Comparison of ENCODE assay signal across 10 mouse cellular contexts in genomic region chr13:109985892-109986291, GRCm38 (mm10).
DNase-seq lines count a peak whose midpoint lies in the region; ATAC-seq and TF ChIP-seq lines count a peak whose summit lies in the region.
"Had no signal": no experiment of that assay in that cellular context is flagged by ENCODE, and none has a peak within 500 bp of the region (broad histone marks: within the 10 kb centered on the region; RNA-seq: fewer than 3 reads in every experiment).

No protein-coding gene starts in this region.

- peaks cover 7% of the 10 kb centered on the region for H3K4me1 ChIP-seq in forebrain, embryonic 15.5 days
- no peaks in the 10 kb centered on the region for H3K4me1 ChIP-seq in forebrain, embryonic 13.5 days
- no peaks in the 10 kb centered on the region for H3K4me1 ChIP-seq in stomach, postnatal 0 days (replicated peaks; ENCODE audit: control insufficient read depth, insufficient read depth)

- no peaks in the 10 kb centered on the region for H3K36me3 ChIP-seq in forebrain, embryonic 15.5 days
- no peaks in the 10 kb centered on the region for H3K36me3 ChIP-seq in forebrain, embryonic 13.5 days (ENCODE audit: poor library complexity, severe bottlenecking)
- H3K36me3 ChIP-seq in stomach, postnatal 0 days (ENCODE audit: control insufficient read depth, insufficient read depth, low read length): no peaks in the 10 kb centered on the region
- H3K36me3 ChIP-seq: limb, embryonic 12.5 days had no signal

- no peaks in the 10 kb centered on the region for H3K27me3 ChIP-seq in forebrain, embryonic 15.5 days
- no peaks in the 10 kb centered on the region for H3K27me3 ChIP-seq in forebrain, embryonic 13.5 days
- no peaks in the 10 kb centered on the region for H3K27me3 ChIP-seq in stomach, postnatal 0 days (ENCODE audit: control insufficient read depth, insufficient read depth, low read length)

- 80% methylated on average over 5 of the region's 5 CpGs for WGBS in forebrain, embryonic 15.5 days
- WGBS in forebrain, embryonic 13.5 days: 77% methylated on average over 5 of the region's 5 CpGs
- WGBS in stomach, postnatal 0 days: 45% methylated on average over 5 of the region's 5 CpGs

- peak; percentile 49; the same call in 1 of the 2 replicates for ATAC-seq in forebrain, embryonic 15.5 days (replicated peaks)
- ATAC-seq in forebrain, embryonic 13.5 days: no peak
- no peak for ATAC-seq in stomach, postnatal 0 days (ENCODE audit: low FRiP score, low TSS enrichment)

- no peak overlapping the region for H3K4me3 ChIP-seq in forebrain, embryonic 15.5 days
- no peak overlapping the region for H3K4me3 ChIP-seq in forebrain, embryonic 13.5 days
- H3K4me3 ChIP-seq in stomach, postnatal 0 days (ENCODE audit: low read depth, low read length): no peak overlapping the region
- H3K4me3 ChIP-seq: limb, embryonic 12.5 days; myocyte had no signal

- no peak for TF ChIP-seq CTCF in stomach, postnatal 0 days (IDR thresholded peaks at IDR 0.05; ENCODE audit: low read depth)

- peak; percentile 13 for DNase-seq in urinary bladder, postnatal 14 days (ENCODE audit: low spot score)
- DNase-seq in urinary bladder, adult 18-20 months (ENCODE audit: low spot score in 2 of 2): no peak
- DNase-seq in kidney, postnatal 10 days: peak; percentile 53
- peak; percentile 26 for DNase-seq in stomach, postnatal 0 days (ENCODE audit: low spot score)
- DNase-seq in spleen, postnatal 10 days (ENCODE audit: low spot score in 2 of 2): no peak
- DNase-seq in left cerebral cortex, adult 11 months (ENCODE audit: low spot score): no peak

- no peak overlapping the region for H3K27ac ChIP-seq in forebrain, embryonic 15.5 days (replicated peaks)
- no peak overlapping the region for H3K27ac ChIP-seq in forebrain, embryonic 13.5 days
- H3K27ac ChIP-seq in stomach, postnatal 0 days (replicated peaks): no peak overlapping the region
- H3K27ac ChIP-seq: limb, embryonic 12.5 days had no signal

- no peak overlapping the region for H3K9ac ChIP-seq in forebrain, embryonic 15.5 days (replicated peaks)
- no peak overlapping the region for H3K9ac ChIP-seq in forebrain, embryonic 13.5 days
- no peak overlapping the region for H3K9ac ChIP-seq in stomach, postnatal 0 days (ENCODE audit: low read length)
- H3K9ac ChIP-seq: limb, embryonic 12.5 days had no signal

- no peak overlapping the region for H3K4me2 ChIP-seq in forebrain, embryonic 15.5 days (replicated peaks)
- H3K4me2 ChIP-seq in forebrain, embryonic 13.5 days: no peak overlapping the region
- H3K4me2 ChIP-seq in stomach, postnatal 0 days (replicated peaks; ENCODE audit: low read depth): no peak overlapping the region
- H3K4me2 ChIP-seq: limb, embryonic 12.5 days had no signal

- no peaks in the 10 kb centered on the region for H3K9me3 ChIP-seq in forebrain, embryonic 15.5 days
- no peaks in the 10 kb centered on the region for H3K9me3 ChIP-seq in forebrain, embryonic 13.5 days (replicated peaks)
- no peaks in the 10 kb centered on the region for H3K9me3 ChIP-seq in stomach, postnatal 0 days (ENCODE audit: control insufficient read depth, low read length)
- H3K9me3 ChIP-seq: limb, embryonic 12.5 days had no signal

- no peak for TF ChIP-seq EP300 in stomach, postnatal 0 days (optimal IDR thresholded peaks at IDR 0.05)

Comparison
In these comparisons a context has a peak if more than half of its experiments do, and no peak if none do; other contexts are left out.
1. DNase-seq: peak in urinary bladder, postnatal 14 days (single experiment), kidney, postnatal 10 days (single experiment) and stomach, postnatal 0 days (single experiment); none in urinary bladder, adult 18-20 months (0 of 2), spleen, postnatal 10 days (0 of 2) and left cerebral cortex, adult 11 months (single experiment).